Mouse (Mus musculus): Measurements from ENCODE around the gene Vmn1r34. TPM values are rescaled to one million over a fixed set of nuclear protein-coding genes. Genes with fewer than 3 reads are reported as not detected.
"Not testable (repeated sequence)": the region's sequence is repeated elsewhere in the genome, so short reads cannot be mapped to it uniquely, and the experiment has no call there.

Vmn1r34 gene
- polyA plus RNA-seq (2021): not detected

- no peak for TF ChIP-seq CTCF (IDR thresholded peaks at IDR 0.05)
- DNase-seq (ENCODE audit: low read depth, low spot score): no peak
These were observed at the start of gene Vmn1r34 for GRCm38 (mm10) chr6:66643779-66644178. TSS of gene Vmn1r34 (minus strand) at chr6:66643879.

GRCm38 (mm10) chr6:66685806-66686205, 42.1 kb upstream of the Vmn1r34 start, which contains the start of gene Vmn1r35:
TSS of gene Vmn1r35 (minus strand) at chr6:66685906.
- peaks cover 6% of the 10 kb centered on the region for H3K27me3 ChIP-seq
- no peak for TF ChIP-seq CTCF (IDR thresholded peaks at IDR 0.05)
- in situ Hi-C loops (cut with MboI; ENCODE audit: low pct_unique_long_range_greater_than_20kb): no loop called here
- POLR2A ChIA-PET: no interaction called here
- DNase-seq (ENCODE audit: low read depth, low spot score) (no peak), ATAC-seq (no peak)
- CTCF ChIA-PET: no interaction called here

More at GRCm38 (mm10) chr6:66643779-66644178, at the start of gene Vmn1r34:
- no peaks in the 10 kb centered on the region for H3K27me3 ChIP-seq
- ATAC-seq: no peak
- ChIA-PET POLR2A (no interaction called here), CTCF (no interaction called here)
- in situ Hi-C loops (cut with MboI; ENCODE audit: low pct_unique_long_range_greater_than_20kb): no loop called here

DNA sequence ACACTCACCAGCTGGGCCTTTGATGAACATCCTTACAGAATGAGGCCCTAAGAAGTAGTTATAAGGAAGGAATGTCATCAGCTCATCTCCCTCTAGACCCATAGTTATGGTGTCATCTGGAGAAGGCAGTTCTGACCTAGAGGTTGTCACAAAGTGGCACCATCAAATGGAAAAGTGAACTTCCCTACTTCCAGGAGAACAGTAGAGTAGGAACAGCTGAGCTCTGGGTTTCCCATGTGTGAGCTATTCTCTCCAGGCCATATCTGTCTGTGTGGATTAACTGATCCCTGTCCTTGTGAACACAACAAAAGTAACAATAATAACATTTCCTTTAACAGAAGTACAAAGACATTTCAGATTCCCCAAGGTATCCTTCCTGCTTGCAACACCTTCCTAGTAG, 25.5 kb downstream of the Vmn1r34 start, which contains the start of gene Vmn1r33:
Gene Vmn1r33, minus strand, starts transcription at position 101 of the 400 bp plus-strand sequence.
- H3K27me3 ChIP-seq: peaks cover 19% of the 10 kb centered on the region
- DNase-seq (ENCODE audit: low read depth, low spot score); ATAC-seq; in situ Hi-C loops (cut with MboI; ENCODE audit: low pct_unique_long_range_greater_than_20kb); CTCF ChIA-PET: not testable (repeated sequence)
- POLR2A ChIA-PET: interaction anchor here (0.9 kb wide), 1 partner anchor 25 kb away, joined by 3 read pairs; no protein-coding TSS in a partner anchor

- DNase-seq (ENCODE audit: low read depth, low spot score) (no peak), ATAC-seq (no peak)
- ChIA-PET CTCF (no interaction called here), POLR2A (no interaction called here)
- in situ Hi-C loops (cut with MboI; ENCODE audit: low pct_unique_long_range_greater_than_20kb): no loop called here
- TF ChIP-seq CTCF (IDR thresholded peaks at IDR 0.05): no peak
- H3K27me3 ChIP-seq: peaks cover 10% of the 10 kb centered on the region
These were observed 47.9 kb downstream of the Vmn1r34 start for GRCm38 (mm10) chr6:66595804-66596203.

Other genes with a start within 250 kb of the Vmn1r34 start
- gene Mad2l1, start 108.5 kb downstream of the Vmn1r34 start, polyA plus RNA-seq (2021): 52.6 TPM
- gene Vmn1r32, start 83.8 kb downstream of the Vmn1r34 start, polyA plus RNA-seq (2021): 0.03 TPM
- not detected for gene Vmn1r33, start 25.6 kb downstream of the Vmn1r34 start, polyA plus RNA-seq (2021)
- not detected for gene Vmn1r35, start 42.0 kb upstream of the Vmn1r34 start, polyA plus RNA-seq (2021)
- gene Vmn1r36, start 75.3 kb upstream of the Vmn1r34 start, polyA plus RNA-seq (2021): not detected
- not detected for gene Vmn1r37, start 85.5 kb upstream of the Vmn1r34 start, polyA plus RNA-seq (2021)
- not detected for gene Vmn1r38, start 138.7 kb upstream of the Vmn1r34 start, polyA plus RNA-seq (2021)
- 0.03 TPM for gene Vmn1r39, start 166.7 kb upstream of the Vmn1r34 start, polyA plus RNA-seq (2021)